Mouse (Mus musculus): Measurements from ENCODE around the gene Stkld1.
A peak's percentile ranks its signal among the peaks of the same experiment; 100 is the strongest.

- TF ChIP-seq MXI1 (IDR thresholded peaks at IDR 0.05; ENCODE audit: low read depth, low read length) (no peak), POLR2AphosphoS2 (IDR thresholded peaks at IDR 0.05; ENCODE audit: low read depth, low read length) (0 out of 2 replicates have a peak, but pooled peaks have one; percentile 67), CTCF (conservative IDR thresholded peaks at IDR 0.05 in 1 of 2, IDR thresholded peaks at IDR 0.05 in 1 of 2; ENCODE audit: low read depth in 2 of 2, low read length in 2 of 2) (no peak), CHD2 (IDR thresholded peaks at IDR 0.05; ENCODE audit: low read length) (no peak), SMC3 (IDR thresholded peaks at IDR 0.05; ENCODE audit: low read depth, low read length) (no peak), JUND (conservative IDR thresholded peaks at IDR 0.05; ENCODE audit: low read depth, low read length) (no peak), PAX5 (IDR thresholded peaks at IDR 0.05; ENCODE audit: low read length) (no peak), CHD1 (IDR thresholded peaks at IDR 0.05; ENCODE audit: low read depth, low read length) (no peak), EP300 (IDR thresholded peaks at IDR 0.05; ENCODE audit: low read length) (no peak), ETS1 (conservative IDR thresholded peaks at IDR 0.05; ENCODE audit: low read depth, low read length) (no peak), SIN3A (IDR thresholded peaks at IDR 0.05; ENCODE audit: low read length) (no peak)
Measured at GRCm38 (mm10) chr2:26921784-26922183, 12.1 kb upstream of the Stkld1 start.

Measured in CH12.LX (cell line).